Mouse (Mus musculus): ENCODE results near the gene Strn4. TPM values are rescaled to one million over a fixed set of nuclear protein-coding genes. Genes with fewer than 3 reads are reported as not detected.

Strn4 gene
- polyA plus RNA-seq, 1 experiment from 2014 or later: 102 TPM

- no peak for ATAC-seq (ENCODE audit: borderline replicate concordance, extremely low read depth, low FRiP score, low TSS enrichment)
- no peak overlapping the region for H3K4me2 ChIP-seq
- H3K9me3 ChIP-seq: no peaks in the 10 kb centered on the region
- no peaks in the 10 kb centered on the region for H3K27me3 ChIP-seq
- peaks cover 6% of the 10 kb centered on the region; the same call in 1 of the 2 replicates for H3K4me1 ChIP-seq
- 77% methylated on average over 4 of the region's 4 CpGs for WGBS
- peaks cover 86% of the 10 kb centered on the region for H3K36me3 ChIP-seq
- no peak overlapping the region for H3K4me3 ChIP-seq
- H3K27ac ChIP-seq: no peak overlapping the region
- H3K9ac ChIP-seq: no peak overlapping the region
Measured at GRCm38 (mm10) chr7:16827274-16827673, 11.6 kb downstream of the Strn4 start.

DNA sequence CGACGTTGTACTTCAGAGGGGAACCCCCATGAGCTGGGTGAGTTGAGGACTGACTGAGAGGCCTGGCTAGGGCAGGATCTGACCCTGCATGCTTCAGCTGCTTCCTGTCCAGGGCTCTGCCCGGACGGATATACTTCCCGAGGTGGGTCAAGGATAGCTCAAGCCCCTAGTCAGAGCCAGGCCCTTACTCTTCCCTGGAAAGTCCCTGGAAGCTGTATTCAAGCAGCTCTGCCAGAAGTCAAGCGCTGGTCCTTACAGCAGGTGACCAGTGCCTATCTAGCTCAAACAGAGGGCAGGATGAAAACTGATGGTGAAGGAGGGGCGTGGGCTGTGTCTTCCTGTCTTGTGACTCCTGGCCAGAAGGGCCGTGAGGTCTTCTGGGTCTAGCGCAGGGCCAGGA is 14.8 kb downstream of the Strn4 start:
- Histone ChIP-seq H3K27ac (no peak overlapping the region), H3K9me3 (no peaks in the 10 kb centered on the region), H3K4me1 (no peaks in the 10 kb centered on the region), H3K4me2 (no peak overlapping the region), H3K9ac (no peak overlapping the region), H3K36me3 (peaks cover 87% of the 10 kb centered on the region), H3K4me3 (no peak overlapping the region), H3K27me3 (no peaks in the 10 kb centered on the region)
- WGBS: 66% methylated on average over 9 of the region's 9 CpGs
- ATAC-seq (ENCODE audit: borderline replicate concordance, extremely low read depth, low FRiP score, low TSS enrichment): no peak

DNA sequence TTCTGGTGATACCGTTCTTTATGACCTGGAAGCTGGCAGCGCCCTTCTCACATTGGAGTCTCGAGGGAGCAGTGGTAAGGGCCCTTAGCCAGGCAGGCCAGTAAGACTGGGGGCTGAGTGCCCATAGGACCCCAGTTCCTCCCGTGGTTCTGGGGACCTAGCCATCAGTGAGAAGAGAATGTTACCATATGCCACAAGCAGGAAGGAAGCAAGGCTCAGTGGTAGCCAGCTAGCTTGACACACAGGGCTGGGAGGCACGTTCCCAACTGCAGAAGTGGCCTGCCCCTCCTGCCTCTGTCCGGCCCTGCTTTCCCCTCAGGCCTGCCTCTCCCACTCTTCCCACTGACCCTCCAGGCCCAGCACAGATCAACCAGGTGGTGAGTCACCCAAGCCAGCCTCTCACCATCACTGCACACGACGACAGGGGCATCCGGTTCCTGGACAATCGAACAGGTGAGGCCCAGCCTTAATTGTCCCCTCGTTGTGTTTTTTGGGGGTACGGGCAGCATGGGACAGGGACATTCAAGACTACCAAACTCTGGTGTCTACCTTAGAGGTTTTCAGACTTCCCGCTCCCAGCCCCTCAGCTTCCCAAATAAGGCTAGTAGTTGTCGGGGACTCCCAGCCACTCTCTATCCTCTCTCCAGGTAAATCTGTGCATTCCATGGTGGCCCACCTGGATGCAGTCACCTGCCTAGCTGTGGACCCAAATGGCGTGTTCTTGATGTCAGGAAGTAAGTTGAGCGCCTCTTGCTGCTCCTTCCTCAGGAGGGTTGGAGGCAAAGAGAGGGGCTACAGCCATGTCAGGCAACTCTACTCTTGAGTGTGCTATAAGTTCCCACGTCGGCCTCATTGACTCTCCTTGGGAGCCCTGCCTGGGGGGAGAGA is 22.5 kb downstream of the Strn4 start:
- Histone ChIP-seq H3K4me3 (no peak overlapping the region), H3K4me1 (peaks cover 19% of the 10 kb centered on the region), H3K27me3 (no peaks in the 10 kb centered on the region), H3K27ac (no peak overlapping the region), H3K36me3 (peaks cover 75% of the 10 kb centered on the region), H3K4me2 (no peak overlapping the region), H3K9me3 (no peaks in the 10 kb centered on the region), H3K9ac (no peak overlapping the region)
- no peak for ATAC-seq (ENCODE audit: borderline replicate concordance, extremely low read depth, low FRiP score, low TSS enrichment)
- WGBS: 92% methylated on average over 18 of the region's 18 CpGs

GRCm38 (mm10) chr7:16838804-16839426 is 23.2 kb downstream of the Strn4 start:
- Histone ChIP-seq H3K4me1 (peaks cover 24% of the 10 kb centered on the region), H3K9me3 (no peaks in the 10 kb centered on the region), H3K36me3 (peaks cover 67% of the 10 kb centered on the region), H3K4me2 (no peak overlapping the region), H3K9ac (no peak overlapping the region), H3K4me3 (no peak overlapping the region), H3K27ac (no peak overlapping the region), H3K27me3 (no peaks in the 10 kb centered on the region)
- ATAC-seq (ENCODE audit: borderline replicate concordance, extremely low read depth, low FRiP score, low TSS enrichment): no peak
- WGBS: 77% methylated on average over 6 of the region's 6 CpGs

DNA sequence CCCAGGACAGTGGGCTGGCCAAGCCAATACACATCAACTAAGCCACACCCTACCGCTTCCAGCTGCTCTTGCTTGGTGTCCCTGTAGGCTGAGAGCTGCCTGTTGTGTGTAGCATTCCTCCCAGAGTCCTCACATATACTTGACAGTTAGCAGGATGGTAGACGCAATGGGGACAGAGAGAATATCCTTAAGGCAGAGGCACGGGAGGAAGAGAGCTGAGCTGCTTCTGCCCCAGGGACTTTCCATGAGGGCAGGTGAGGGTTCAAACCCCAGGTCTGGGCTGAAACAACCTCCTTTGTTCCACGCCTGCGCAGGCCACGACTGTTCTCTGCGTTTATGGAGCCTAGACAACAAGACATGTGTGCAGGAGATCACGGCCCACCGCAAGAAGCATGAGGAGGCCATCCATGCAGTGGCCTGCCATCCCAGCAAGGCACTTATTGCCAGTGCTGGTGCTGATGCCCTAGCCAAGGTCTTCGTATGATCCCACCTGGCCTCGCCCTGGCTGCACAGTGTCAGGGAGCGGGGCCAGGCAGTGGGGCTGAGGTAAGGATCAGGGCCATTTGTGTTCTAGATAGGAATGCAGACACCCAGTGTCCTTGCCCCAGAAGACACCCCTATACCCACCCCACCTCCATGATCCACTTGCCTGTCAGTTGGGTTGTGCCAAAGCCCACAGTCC is 23.9 kb downstream of the Strn4 start:
- peaks cover 29% of the 10 kb centered on the region for H3K4me1 ChIP-seq
- peaks cover 61% of the 10 kb centered on the region for H3K36me3 ChIP-seq
- H3K4me2 ChIP-seq: no peak overlapping the region
- no peaks in the 10 kb centered on the region for H3K9me3 ChIP-seq
- no peaks in the 10 kb centered on the region for H3K27me3 ChIP-seq
- H3K9ac ChIP-seq: no peak overlapping the region
- no peak overlapping the region for H3K4me3 ChIP-seq
- H3K27ac ChIP-seq: no peak overlapping the region
- ATAC-seq (ENCODE audit: borderline replicate concordance, extremely low read depth, low FRiP score, low TSS enrichment): no peak
- WGBS: 88% methylated on average over 12 of the region's 12 CpGs

DNA sequence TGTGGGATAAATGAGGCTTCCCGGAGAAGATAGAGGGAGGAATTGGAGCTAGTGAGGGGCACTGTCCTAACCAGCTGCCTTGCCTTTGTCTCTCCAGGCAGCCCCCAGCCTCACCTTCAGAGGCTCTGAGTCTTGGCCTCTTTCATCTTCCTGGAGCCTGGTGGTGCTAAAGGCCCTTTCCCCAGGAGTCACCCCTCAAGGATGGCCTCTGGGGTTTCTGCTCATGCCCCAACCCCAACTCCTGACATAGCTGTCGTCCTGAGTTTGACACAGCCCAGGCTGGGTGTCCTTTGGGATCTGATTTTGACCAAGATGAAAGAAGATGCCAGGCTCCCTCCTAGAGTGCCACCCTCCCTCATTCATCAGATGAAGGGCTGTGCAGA is 24.4 kb downstream of the Strn4 start:
- peaks cover 55% of the 10 kb centered on the region for H3K36me3 ChIP-seq
- 86% methylated on average over 2 of the region's 2 CpGs for WGBS

DNA sequence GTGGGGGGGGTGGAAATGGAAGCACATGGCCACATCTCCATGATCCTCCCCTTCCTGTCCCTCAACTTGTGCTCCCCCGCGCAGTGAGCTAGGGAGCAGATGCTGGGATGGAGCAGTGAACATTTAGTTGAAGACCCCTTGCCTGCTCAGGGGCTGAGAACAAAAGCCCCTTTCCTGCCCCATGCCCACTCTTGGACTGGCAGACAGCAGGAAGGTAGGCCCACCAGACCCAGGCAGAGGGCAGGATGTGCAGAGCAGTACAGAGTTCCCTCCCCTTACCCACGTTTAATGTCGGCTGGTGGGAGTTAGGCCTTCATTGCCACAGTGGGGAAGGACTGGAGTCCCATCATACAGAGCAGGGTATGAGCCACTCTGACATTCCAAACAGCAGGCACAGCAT is 25.4 kb downstream of the Strn4 start:
- ATAC-seq (ENCODE audit: borderline replicate concordance, extremely low read depth, low FRiP score, low TSS enrichment): no peak
- Histone ChIP-seq H3K27me3 (no peaks in the 10 kb centered on the region), H3K4me2 (no peak overlapping the region), H3K9me3 (no peaks in the 10 kb centered on the region), H3K27ac (peak overlapping the region; percentile 90), H3K9ac (no peak overlapping the region), H3K36me3 (peaks cover 50% of the 10 kb centered on the region), H3K4me1 (peaks cover 43% of the 10 kb centered on the region), H3K4me3 (no peak overlapping the region)
- 65% methylated on average over 4 of the region's 4 CpGs for WGBS

More for the DNA sequence above, 24.4 kb downstream of the Strn4 start:
- Histone ChIP-seq H3K27ac (no peak overlapping the region), H3K9ac (no peak overlapping the region), H3K4me1 (peaks cover 34% of the 10 kb centered on the region), H3K4me3 (no peak overlapping the region), H3K9me3 (no peaks in the 10 kb centered on the region), H3K27me3 (no peaks in the 10 kb centered on the region), H3K4me2 (no peak overlapping the region)
- no peak for ATAC-seq (ENCODE audit: borderline replicate concordance, extremely low read depth, low FRiP score, low TSS enrichment)

GRCm38 (mm10) chr7:16841561-16842560 is 26.2 kb downstream of the Strn4 start:
- H3K9ac ChIP-seq: no peak overlapping the region
- H3K27ac ChIP-seq: peak overlapping the region; percentile 90
- no peaks in the 10 kb centered on the region for H3K27me3 ChIP-seq
- H3K9me3 ChIP-seq: no peaks in the 10 kb centered on the region
- H3K36me3 ChIP-seq: peaks cover 46% of the 10 kb centered on the region
- WGBS: 32% methylated on average over 11 of the region's 11 CpGs
- H3K4me1 ChIP-seq: peaks cover 43% of the 10 kb centered on the region
- peak overlapping the region; percentile 95 for H3K4me2 ChIP-seq
- no peak for ATAC-seq (ENCODE audit: borderline replicate concordance, extremely low read depth, low FRiP score, low TSS enrichment)
- H3K4me3 ChIP-seq: peak overlapping the region; percentile 74

DNA sequence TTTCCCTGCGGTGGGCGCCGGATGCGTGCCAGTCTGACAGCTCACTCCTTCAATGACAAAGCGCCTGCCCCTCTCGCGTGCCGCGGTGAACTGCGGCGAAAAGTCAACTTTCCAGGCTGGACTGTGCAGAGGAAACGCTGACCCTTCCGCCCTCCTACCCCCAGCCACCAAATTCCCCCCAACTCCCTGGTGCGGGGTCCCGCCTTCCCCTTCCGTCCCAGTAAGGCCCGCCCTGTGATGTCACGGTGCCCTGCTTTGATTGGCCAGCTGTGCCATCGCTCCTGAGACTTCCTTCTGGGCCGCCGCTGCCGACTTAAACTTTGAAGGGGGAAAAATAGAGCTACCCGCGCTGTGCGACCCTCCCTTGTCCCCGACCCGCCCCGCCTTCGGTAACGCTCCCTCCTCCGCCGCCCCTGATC is 27.0 kb downstream of the Strn4 start, which contains the start of gene Prkd2:
Gene Prkd2 (plus strand): TSS at position 258 of the 419 bp plus-strand sequence.
- H3K4me3 ChIP-seq: peak within 1 kb of the TSS; percentile 74
- 2% methylated on average over 27 of the region's 32 CpGs for WGBS
- H3K9me3 ChIP-seq: no peaks in the 10 kb centered on the region
- peak; percentile 88 for ATAC-seq (ENCODE audit: borderline replicate concordance, extremely low read depth, low FRiP score, low TSS enrichment)
- H3K9ac ChIP-seq: peak within 1 kb of the TSS; percentile 74
- peaks cover 39% of the 10 kb centered on the region for H3K36me3 ChIP-seq
- H3K4me1 ChIP-seq: peaks cover 43% of the 10 kb centered on the region
- H3K27me3 ChIP-seq: no peaks in the 10 kb centered on the region
- peak within 1 kb of the TSS; percentile 95 for H3K4me2 ChIP-seq
- peak within 1 kb of the TSS; percentile 90 for H3K27ac ChIP-seq

- WGBS: 2% methylated on average over 33 of the region's 33 CpGs
- Histone ChIP-seq H3K27ac (peak overlapping the region; percentile 90), H3K4me3 (peak overlapping the region; percentile 74), H3K36me3 (peaks cover 30% of the 10 kb centered on the region), H3K9ac (peak overlapping the region; percentile 74), H3K4me1 (peaks cover 43% of the 10 kb centered on the region), H3K4me2 (peak overlapping the region; percentile 95), H3K9me3 (no peaks in the 10 kb centered on the region), H3K27me3 (no peaks in the 10 kb centered on the region)
- no peak for ATAC-seq (ENCODE audit: borderline replicate concordance, extremely low read depth, low FRiP score, low TSS enrichment)
Measured at GRCm38 (mm10) chr7:16843441-16844171, 27.9 kb downstream of the Strn4 start.

Measured in lung, embryonic 15.5 days (tissue).